Mouse (Mus musculus) myocyte (in vitro differentiated cells): Measurements from ENCODE around the gene Gripap1.

Experiments
- MAX ChIP-seq: IDR thresholded peaks from one replicate; pipeline ENCODE4 v1.6.1; 2011; ENCODE audit warnings: low read depth, mild to moderate bottlenecking, control low read depth
- MYOD1 ChIP-seq, 3 experiments: IDR thresholded peaks; one replicate each; pipeline ENCODE4 v1.6.1; 2011; ENCODE audit warnings: control low read depth in 2 of 3, low read depth in 2 of 3, mild to moderate bottlenecking in 2 of 3, moderate library complexity in 1 of 3; ENCODE audit not compliant: insufficient read length in 2 of 3, control insufficient read depth in 1 of 3
- POLR2A ChIP-seq: IDR thresholded peaks from one replicate; pipeline ENCODE4 v1.6.1; 2011; ENCODE audit warnings: low read depth, mild to moderate bottlenecking, control low read depth, moderate library complexity; ENCODE audit not compliant: insufficient read length
- POLR2AphosphoS2 ChIP-seq: IDR thresholded peaks from one replicate; pipeline ENCODE4 v1.6.1; 2011; ENCODE audit warnings: low read depth, control low read depth; ENCODE audit not compliant: insufficient read length
- REST ChIP-seq: IDR thresholded peaks from one replicate; pipeline ENCODE4 v1.6.1; 2011; ENCODE audit warnings: mild to moderate bottlenecking, control low read depth, moderate library complexity; ENCODE audit not compliant: insufficient read depth, insufficient read length
- SRF ChIP-seq: IDR thresholded peaks from one replicate; pipeline ENCODE4 v1.6.1; 2011; ENCODE audit warnings: low read depth; ENCODE audit not compliant: control insufficient read depth, insufficient read length
- TCF12 ChIP-seq: IDR thresholded peaks from one replicate; pipeline ENCODE4 v1.6.1; 2011; ENCODE audit warnings: mild to moderate bottlenecking, control low read depth; ENCODE audit not compliant: poor library complexity, insufficient read depth, severe bottlenecking
- TCF3 ChIP-seq: IDR thresholded peaks from one replicate; pipeline ENCODE4 v1.6.1; 2011; ENCODE audit warnings: low read depth, control low read depth; ENCODE audit not compliant: insufficient read length

DNA sequence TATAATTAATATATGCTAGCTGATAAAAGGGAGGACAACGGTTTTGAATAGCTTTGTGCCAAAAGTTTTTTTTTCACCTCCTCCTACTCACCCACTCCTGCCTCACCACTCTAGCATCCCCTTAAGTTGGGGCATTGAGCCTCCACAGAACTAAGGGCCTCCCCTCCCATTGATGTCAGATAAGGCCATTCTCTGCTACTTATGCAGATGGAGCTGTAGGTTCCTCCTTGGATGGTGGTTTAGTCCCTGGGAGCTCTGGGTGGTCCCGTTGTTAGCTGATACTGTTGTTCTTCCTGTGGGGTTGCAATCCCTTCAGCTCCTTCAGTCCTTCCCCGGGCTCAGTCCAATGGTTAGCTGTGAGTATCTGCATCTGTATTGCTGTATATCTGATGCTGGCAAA, 10.3 kb upstream of the Gripap1 start:
- TF ChIP-seq POLR2A (no peak), REST (no peak), TCF3 (no peak), SRF (no peak), POLR2AphosphoS2 (no peak), MYOD1 (IDR thresholded peaks at IDR 0.05; ENCODE audit: control insufficient read depth in 1 of 3, insufficient read length in 2 of 3, low read depth in 2 of 3) (no peak), TCF12 (no peak), MAX (no peak)
